Mouse (Mus musculus) CH12.LX (cell line): ENCODE data around the gene Rnf123. TPM values are rescaled to one million over a fixed set of nuclear protein-coding genes. Genes with fewer than 3 reads are reported as not detected.

Source experiments
- DNase-seq: peaks from one replicate; pipeline ENCODE4 v3.0.0-alpha.2; 2013; ENCODE audit errors: extremely low read depth
- H3K27ac ChIP-seq: 2 replicates; pipeline ENCODE4 v1.5.1; 2012; ENCODE audit warnings: low read depth, mild to moderate bottlenecking, control low read depth, moderate library complexity; ENCODE audit not compliant: insufficient read depth
- H3K27me3 ChIP-seq: replicated peaks from 2 replicates; pipeline ENCODE3; 2012; ENCODE audit warnings: inconsistent platforms
- H3K36me3 ChIP-seq, 2 experiments: replicated peaks in 1 of 2; 2 replicates each; pipeline versions ENCODE3 to v1.6.1; 2012; ENCODE audit warnings: inconsistent platforms in 1 of 2, low read length in 1 of 2, mild to moderate bottlenecking in 1 of 2, mixed read lengths in 1 of 2, moderate library complexity in 1 of 2; ENCODE audit not compliant: control insufficient read depth in 1 of 2, insufficient read depth in 1 of 2
- H3K4me1 ChIP-seq, 2 experiments: 2 replicates each; pipeline ENCODE4 v1.6.1; 2012; ENCODE audit warnings: inconsistent platforms in 1 of 2, moderate library complexity in 1 of 2; ENCODE audit not compliant: insufficient read depth in 2 of 2, control insufficient read depth in 1 of 2
- H3K4me2 ChIP-seq: 2 replicates; pipeline ENCODE4 v1.6.1; 2012; ENCODE audit warnings: low read depth, mild to moderate bottlenecking, control low read depth; ENCODE audit not compliant: poor library complexity, insufficient read depth, severe bottlenecking
- H3K4me3 ChIP-seq, 3 experiments: fragments of 150-350 bp in 1 of 3; sonication (generic) in 1 of 3; replicated peaks in 1 of 3; 2 replicates each; pipeline versions ENCODE3 to v1.5.1; 2011 to 2012; ENCODE audit warnings: low read depth in 2 of 3, low read length in 2 of 3, mild to moderate bottlenecking in 2 of 3, moderate library complexity in 2 of 3, control low read depth in 1 of 3, improper control_type of control experiment in 1 of 3, inconsistent platforms in 1 of 3, mixed read lengths in 1 of 3; ENCODE audit not compliant: poor library complexity in 1 of 3
- H3K79me2 ChIP-seq: replicated peaks from 2 replicates; pipeline ENCODE4 v1.6.1; 2012; ENCODE audit warnings: mild to moderate bottlenecking, moderate library complexity; ENCODE audit not compliant: control insufficient read depth, poor library complexity, insufficient read depth, severe bottlenecking; ENCODE audit errors: extremely low read depth
- H3K9ac ChIP-seq: 2 replicates; pipeline ENCODE4 v1.6.1; 2012; ENCODE audit warnings: low read depth, mild to moderate bottlenecking, control low read depth, moderate library complexity; ENCODE audit not compliant: insufficient read depth
- H3K9me3 ChIP-seq: replicated peaks from 2 replicates; pipeline ENCODE3; 2012; ENCODE audit warnings: low read length, inconsistent platforms, mixed read lengths
- BHLHE40 ChIP-seq: IDR thresholded peaks from 2 replicates; pipeline ENCODE4 v1.6.1; 2011; ENCODE audit warnings: mild to moderate bottlenecking, low read depth, low read length, improper control_type of control experiment
- CHD1 ChIP-seq: IDR thresholded peaks from 2 replicates; pipeline ENCODE4 v1.6.1; 2012; ENCODE audit warnings: low read depth, low read length, improper control_type of control experiment, inconsistent platforms
- CHD2 ChIP-seq: IDR thresholded peaks from 2 replicates; pipeline ENCODE4 v1.6.1; 2011; ENCODE audit warnings: low read length, improper control_type of control experiment
- ELF1 ChIP-seq: IDR thresholded peaks from 2 replicates; pipeline ENCODE4 v1.6.1; 2014; ENCODE audit warnings: low read depth, mild to moderate bottlenecking, inconsistent platforms, low read length, improper control_type of control experiment
- EP300 ChIP-seq: IDR thresholded peaks from 2 replicates; pipeline ENCODE4 v1.6.1; 2011; ENCODE audit warnings: low read length, improper control_type of control experiment
- GABPA ChIP-seq: IDR thresholded peaks from 2 replicates; pipeline ENCODE4 v1.6.1; 2012; ENCODE audit warnings: low read depth, low read length, improper control_type of control experiment, inconsistent platforms; ENCODE audit not compliant: insufficient replicate concordance
- IRF4 ChIP-seq: IDR thresholded peaks from 2 replicates; pipeline ENCODE4 v1.6.1; 2014; ENCODE audit warnings: low read depth, mild to moderate bottlenecking, inconsistent platforms, low read length, improper control_type of control experiment
- JUN ChIP-seq: IDR thresholded peaks from 2 replicates; pipeline ENCODE4 v1.6.1; 2011; ENCODE audit warnings: low read depth, mild to moderate bottlenecking, low read length, improper control_type of control experiment, moderate library complexity; ENCODE audit not compliant: insufficient read depth
- KAT2A ChIP-seq: IDR thresholded peaks from 2 replicates; pipeline ENCODE4 v1.6.1; 2012; ENCODE audit warnings: low read length, improper control_type of control experiment, inconsistent platforms; ENCODE audit not compliant: insufficient replicate concordance
- MAX ChIP-seq: IDR thresholded peaks from 2 replicates; pipeline ENCODE4 v1.6.1; 2011; ENCODE audit warnings: low read length, improper control_type of control experiment
- MEF2A ChIP-seq: IDR thresholded peaks from 2 replicates; pipeline ENCODE4 v1.6.1; 2014; ENCODE audit warnings: low read depth, mild to moderate bottlenecking, inconsistent platforms, low read length, improper control_type of control experiment, borderline replicate concordance
- NRF1 ChIP-seq: IDR thresholded peaks from 2 replicates; pipeline ENCODE4 v1.6.1; 2014; ENCODE audit warnings: low read depth, mild to moderate bottlenecking, inconsistent platforms, low read length, improper control_type of control experiment, moderate library complexity
- POLR2AphosphoS2 ChIP-seq: IDR thresholded peaks from 2 replicates; pipeline ENCODE4 v1.6.1; 2011; ENCODE audit warnings: low read depth, low read length, improper control_type of control experiment
- RAD21 ChIP-seq: IDR thresholded peaks from 2 replicates; pipeline ENCODE4 v1.6.1; 2011; ENCODE audit warnings: low read depth, mild to moderate bottlenecking, low read length, improper control_type of control experiment, moderate library complexity
- RCOR1 ChIP-seq: conservative IDR thresholded peaks from 2 replicates; pipeline ENCODE4 v1.6.1; 2012; ENCODE audit warnings: low read depth, mild to moderate bottlenecking, inconsistent platforms, low read length, improper control_type of control experiment
- TBP ChIP-seq: conservative IDR thresholded peaks from 2 replicates; pipeline ENCODE4 v1.6.1; 2011; ENCODE audit warnings: low read depth, low read length, improper control_type of control experiment
- USF2 ChIP-seq: conservative IDR thresholded peaks from 2 replicates; pipeline ENCODE4 v1.6.1; 2011; ENCODE audit warnings: low read depth, low read length, improper control_type of control experiment
- ZC3H11A ChIP-seq: IDR thresholded peaks from 2 replicates; pipeline ENCODE4 v1.6.1; 2012; ENCODE audit warnings: low read depth, mild to moderate bottlenecking, inconsistent platforms, low read length, improper control_type of control experiment
- ZKSCAN1 ChIP-seq: IDR thresholded peaks from 2 replicates; pipeline ENCODE4 v1.6.1; 2012; ENCODE audit warnings: low read depth, inconsistent platforms, low read length, improper control_type of control experiment, borderline replicate concordance
- ZMIZ1 ChIP-seq: IDR thresholded peaks from 2 replicates; pipeline ENCODE4 v1.6.1; 2012; ENCODE audit warnings: low read depth, mild to moderate bottlenecking, inconsistent platforms, low read length, improper control_type of control experiment
- ZNF384 ChIP-seq: IDR thresholded peaks from 2 replicates; pipeline ENCODE4 v1.6.1; 2012; ENCODE audit warnings: low read depth, low read length, improper control_type of control experiment, inconsistent platforms
- dilution Hi-C: fragments of 300-500 bp; cut with MboI; formaldehyde crosslinking; loops from 2 replicates; pipeline ENCODE4 v1.14.3; 2020; ENCODE audit warnings: low sequenced_read_pairs; ENCODE audit not compliant: extremely low pct_unique_long_range_greater_than_20kb, extremely low pct_ligation_motif_present
- in situ Hi-C: fragments of 300-500 bp; cut with MboI; formaldehyde crosslinking; loops from 3 replicates; pipeline ENCODE4 v1.14.3; 2019; ENCODE audit warnings: low sequenced_read_pairs, low pct_ligation_motif_present, low pct_unique_long_range_greater_than_20kb, mixed read lengths
- polyA plus RNA-seq: library from polyadenylated mRNA; unstranded; fragments of >175 nt; gene quantifications from 2 replicates; pipeline ENCODE4 v1.2.1, GENCODE M21; 2012; ENCODE audit warnings: low read depth; ENCODE audit not compliant: insufficient read length
- total RNA-seq, 2 experiments: library from RNA; depleted of rRNA; stranded (reverse); fragments of 300-350 nt in 1 of 2; fragments of >200 nt in 1 of 2; gene quantifications; 2 replicates each; pipeline ENCODE4 v1.2.3; 2012 to 2014

Gene Rnf123
- total and polyA plus RNA-seq, 3 experiments, result 10.0 to 50.0 (median 28.8) TPM

DNA sequence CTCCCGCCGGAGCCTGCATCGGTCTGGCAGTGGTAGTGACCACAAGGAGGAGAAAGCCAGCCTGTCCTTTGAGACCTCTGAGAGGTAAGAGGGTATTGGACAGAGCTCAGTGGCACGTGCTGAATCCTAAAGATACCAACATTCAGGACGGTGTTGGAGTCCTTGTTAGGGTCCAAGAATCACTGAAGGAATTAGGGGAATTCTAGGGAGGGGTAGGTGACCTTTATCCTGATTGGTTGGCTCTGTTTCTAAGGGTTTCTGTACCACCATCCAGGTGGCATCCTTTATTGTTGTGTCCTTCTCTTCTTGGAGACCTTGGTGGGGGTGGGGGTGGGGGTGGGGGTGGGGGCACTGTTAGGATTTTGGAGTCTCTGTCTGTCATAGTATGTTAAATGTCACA lies 51.0 kb downstream of the Rnf123 start:
- in situ Hi-C loops (no loop called here), dilution Hi-C loops (no loop called here)
- H3K9me3 ChIP-seq, result peaks cover 3% of the 10 kb centered on the region
- H3K79me2 ChIP-seq, result peaks cover 3% of the 10 kb centered on the region; the same call in 1 of the 2 replicates
- no peaks in the 10 kb centered on the region for H3K27me3 ChIP-seq
- no peak overlapping the region for H3K4me3 ChIP-seq
- TF ChIP-seq POLR2AphosphoS2 (no peak), RAD21 (no peak), MAX (no peak), GABPA (no peak), ZC3H11A (no peak), JUN (no peak), ELF1 (no peak), KAT2A (no peak), CHD2 (no peak), ZMIZ1 (no peak), ZKSCAN1 (no peak), CHD1 (no peak), TBP (no peak), EP300 (no peak), MEF2A (no peak), ZNF384 (no peak), IRF4 (no peak), RCOR1 (no peak), USF2 (no peak), NRF1 (no peak)
- H3K9ac ChIP-seq, result no peak overlapping the region
- no peak for DNase-seq
- no peak overlapping the region for H3K27ac ChIP-seq
- H3K4me1 ChIP-seq, result peaks cover 7 to 30% of the 10 kb centered on the region in 2 experiments
- no peak overlapping the region for H3K4me2 ChIP-seq
- peaks cover 20 to 43% of the 10 kb centered on the region in 2 experiments for H3K36me3 ChIP-seq

DNA sequence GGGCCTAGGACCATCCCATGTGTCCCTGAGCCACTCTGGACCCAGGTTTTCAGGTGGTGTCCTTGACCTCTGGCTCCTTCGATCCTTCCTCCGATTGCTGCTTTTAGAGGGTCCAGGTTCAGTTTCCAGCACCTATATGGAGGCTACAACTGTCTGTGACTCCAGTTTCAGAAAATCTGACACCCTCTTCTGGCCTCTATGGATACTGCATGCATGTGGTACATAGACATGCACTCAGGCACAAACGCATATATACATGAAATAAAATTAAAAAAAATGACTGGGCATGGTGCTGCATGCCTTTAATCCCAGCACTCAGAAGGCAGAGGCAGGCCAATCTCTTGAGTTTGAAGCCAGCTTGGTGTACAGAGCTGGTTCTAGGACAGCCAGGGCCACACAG lies 55.3 kb downstream of the Rnf123 start:
- Histone ChIP-seq H3K36me3 (peaks cover 43 to 64% of the 10 kb centered on the region in 2 experiments), H3K79me2 (no peaks in the 10 kb centered on the region; the same call in 1 of the 2 replicates), H3K27me3 (no peaks in the 10 kb centered on the region), H3K4me3 (no peak overlapping the region), H3K4me1 (no peaks in the 10 kb centered on the region), H3K4me2 (no peak overlapping the region), H3K9me3 (peaks cover 3% of the 10 kb centered on the region), H3K27ac (no peak overlapping the region), H3K9ac (no peak overlapping the region)
- no peak for TF ChIP-seq BHLHE40
- DNase-seq, result no peak
- dilution Hi-C loops, result no loop called here
- in situ Hi-C loops, result no loop called here
